Comparison of ENCODE assay signal across 8 mouse cellular contexts in the genomic region with DNA sequence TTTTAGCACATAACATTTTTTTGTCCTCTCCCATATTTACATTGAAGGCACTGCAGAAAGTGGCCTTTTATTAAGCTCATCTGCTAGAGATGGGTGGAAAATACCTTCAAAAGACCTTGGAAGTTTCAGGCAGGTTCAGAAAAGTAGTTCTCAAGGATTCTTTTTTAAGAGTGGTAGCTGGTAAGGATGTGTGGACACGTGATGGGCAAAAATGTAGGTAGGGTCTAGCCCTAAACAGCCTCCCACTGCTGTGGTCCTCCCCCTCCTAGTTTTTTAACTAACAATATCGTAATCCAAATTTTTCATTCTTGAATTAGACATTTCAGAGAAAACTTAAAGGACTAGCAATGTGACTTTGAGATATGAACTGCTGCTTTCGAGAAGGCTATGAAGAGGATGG. TPM values are rescaled to one million over a fixed set of nuclear protein-coding genes. Genes with fewer than 3 reads are reported as not detected.
A peak's percentile ranks its signal among the peaks of the same experiment; 100 is the strongest.
DNase-seq lines count a peak whose midpoint lies in the region; ATAC-seq and TF ChIP-seq lines count a peak whose summit lies in the region.

No protein-coding gene starts in this region.

- peaks cover 27% of the 10 kb centered on the region for H3K4me1 ChIP-seq in heart, embryonic 13.5 days
- H3K4me1 ChIP-seq in ES-Bruce4 (ENCODE audit: control insufficient read depth, insufficient read depth, low read length): no peaks in the 10 kb centered on the region
- H3K4me1 ChIP-seq in forebrain, embryonic 15.5 days: peaks cover 28% of the 10 kb centered on the region
- H3K4me1 ChIP-seq in liver, embryonic 16.5 days (ENCODE audit: control insufficient read depth, low read depth, low read length): peaks cover 15% of the 10 kb centered on the region

- no peak for TF ChIP-seq POLR2A in ES-Bruce4 (IDR thresholded peaks at IDR 0.05; ENCODE audit: insufficient read depth, low read length)

- 13% methylated on average over 3 of the region's 3 CpGs for WGBS in heart, embryonic 13.5 days
- 14% methylated on average over 3 of the region's 3 CpGs for WGBS in forebrain, embryonic 15.5 days
- 15% methylated on average over 3 of the region's 3 CpGs for WGBS in liver, embryonic 16.5 days (ENCODE audit: insufficient replicate concordance)

- no peak for TF ChIP-seq EP300 in ES-Bruce4 (IDR thresholded peaks at IDR 0.05; ENCODE audit: insufficient read depth, low read depth, low read length)

- peaks cover 7% of the 10 kb centered on the region for H3K36me3 ChIP-seq in heart, embryonic 13.5 days
- H3K36me3 ChIP-seq in ES-Bruce4 (ENCODE audit: control insufficient read depth, insufficient read depth, low read length, poor library complexity, severe bottlenecking): peaks cover 15% of the 10 kb centered on the region
- H3K36me3 ChIP-seq in forebrain, embryonic 15.5 days: no peaks in the 10 kb centered on the region
- H3K36me3 ChIP-seq in liver, embryonic 16.5 days (ENCODE audit: control insufficient read depth, insufficient read depth): no peaks in the 10 kb centered on the region

- peak overlapping the region; percentile 87 for H3K9ac ChIP-seq in heart, embryonic 13.5 days
- H3K9ac ChIP-seq in ES-Bruce4 (ENCODE audit: low read depth, poor library complexity, severe bottlenecking): peak overlapping the region; percentile 80
- peak overlapping the region; percentile 53 for H3K9ac ChIP-seq in forebrain, embryonic 15.5 days (replicated peaks)
- H3K9ac ChIP-seq in liver, embryonic 16.5 days (ENCODE audit: low read depth, low read length): peak overlapping the region; percentile 74

- no peak for ATAC-seq in heart, embryonic 13.5 days (ENCODE audit: extremely low read depth, insufficient number of reproducible peaks, low FRiP score, low TSS enrichment)
- ATAC-seq in forebrain, embryonic 15.5 days (replicated peaks): no peak
- ATAC-seq in liver, embryonic 16.5 days (ENCODE audit: low read depth): no peak

- H3K4me2 ChIP-seq in heart, embryonic 13.5 days: peak overlapping the region; percentile 76
- H3K4me2 ChIP-seq in forebrain, embryonic 15.5 days (replicated peaks): peak overlapping the region; percentile 59
- H3K4me2 ChIP-seq in liver, embryonic 16.5 days (ENCODE audit: low read depth, low read length): peak overlapping the region; percentile 63

- no peak for DNase-seq in heart, adult 9 months (ENCODE audit: low spot score in 2 of 2)
- DNase-seq in urinary bladder, postnatal 4 days (ENCODE audit: low spot score in 2 of 2): no peak
- no peak for DNase-seq in adipocyte (ENCODE audit: low spot score)
- no peak for DNase-seq in natural killer cell, adult 2 months (ENCODE audit: low spot score in 2 of 2)

- peak overlapping the region; percentile 86 for H3K27ac ChIP-seq in heart, embryonic 13.5 days (replicated peaks)
- H3K27ac ChIP-seq in ES-Bruce4 (ENCODE audit: insufficient read depth, low read length): peak overlapping the region; percentile 55
- H3K27ac ChIP-seq in forebrain, embryonic 15.5 days (replicated peaks): peak overlapping the region; percentile 100
- H3K27ac ChIP-seq in liver, embryonic 16.5 days (ENCODE audit: low read length): peak overlapping the region; percentile 85

- peak overlapping the region; percentile 85 for H3K4me3 ChIP-seq in heart, embryonic 13.5 days
- H3K4me3 ChIP-seq in ES-Bruce4 (ENCODE audit: low read depth, low read length): peak overlapping the region; percentile 74
- peak overlapping the region; percentile 80 for H3K4me3 ChIP-seq in forebrain, embryonic 15.5 days
- H3K4me3 ChIP-seq in liver, embryonic 16.5 days (ENCODE audit: low read depth, low read length): peak overlapping the region; percentile 93

- no peaks in the 10 kb centered on the region for H3K27me3 ChIP-seq in heart, embryonic 13.5 days (replicated peaks)
- no peaks in the 10 kb centered on the region for H3K27me3 ChIP-seq in ES-Bruce4 (ENCODE audit: control insufficient read depth, insufficient read depth, low read length, poor library complexity, severe bottlenecking)
- H3K27me3 ChIP-seq in forebrain, embryonic 15.5 days: no peaks in the 10 kb centered on the region
- no peaks in the 10 kb centered on the region for H3K27me3 ChIP-seq in liver, embryonic 16.5 days (ENCODE audit: control insufficient read depth, insufficient read depth, low read depth, low read length)

- TF ChIP-seq CTCF in ES-Bruce4 (IDR thresholded peaks at IDR 0.05; ENCODE audit: low read depth, low read length): no peak

- no peaks in the 10 kb centered on the region for H3K9me3 ChIP-seq in heart, embryonic 13.5 days
- H3K9me3 ChIP-seq in ES-Bruce4 (replicated peaks; ENCODE audit: control insufficient read depth, insufficient read depth, low read length, poor library complexity, severe bottlenecking): no peaks in the 10 kb centered on the region
- no peaks in the 10 kb centered on the region for H3K9me3 ChIP-seq in forebrain, embryonic 15.5 days
- H3K9me3 ChIP-seq in liver, embryonic 16.5 days (replicated peaks; ENCODE audit: control insufficient read depth, low read length): no peaks in the 10 kb centered on the region

RNA-seq across cellular contexts. Expression of gene Ep300, which starts 0.7 kb away (rescaled TPM):
- 12.3 and 12.6 TPM in 2 replicates for polyA plus RNA-seq in heart, embryonic 13.5 days (2015; fragmentation: Nextera tagmentation; extraction: Ambion mirVana)
- polyA plus RNA-seq in ES-Bruce4 (2011; ENCODE audit: insufficient read depth, insufficient read length, low read depth, missing spikeins): 122 and 133 TPM in 2 replicates
- polyA plus RNA-seq in forebrain, embryonic 15.5 days (2015; fragmentation: Nextera tagmentation; extraction: Ambion mirVana): 18.4 and 21.9 TPM in 2 replicates
- polyA plus RNA-seq in liver, embryonic 16.5 days (2015; fragmentation: Nextera tagmentation; extraction: Ambion mirVana): 5.8 and 7.3 TPM in 2 replicates
